Mouse (Mus musculus) spleen, embryonic (tissue): ENCODE results near the gene Cebpb.

Source experiments
- CTCF ChIA-PET: fragments of 350-600 bp; sonication (Branson Sonifier 250); formaldehyde crosslinking; loops from one replicate; lab custom pipeline; 2022; lab: Charles Lee

Gene Cebpb

DNA sequence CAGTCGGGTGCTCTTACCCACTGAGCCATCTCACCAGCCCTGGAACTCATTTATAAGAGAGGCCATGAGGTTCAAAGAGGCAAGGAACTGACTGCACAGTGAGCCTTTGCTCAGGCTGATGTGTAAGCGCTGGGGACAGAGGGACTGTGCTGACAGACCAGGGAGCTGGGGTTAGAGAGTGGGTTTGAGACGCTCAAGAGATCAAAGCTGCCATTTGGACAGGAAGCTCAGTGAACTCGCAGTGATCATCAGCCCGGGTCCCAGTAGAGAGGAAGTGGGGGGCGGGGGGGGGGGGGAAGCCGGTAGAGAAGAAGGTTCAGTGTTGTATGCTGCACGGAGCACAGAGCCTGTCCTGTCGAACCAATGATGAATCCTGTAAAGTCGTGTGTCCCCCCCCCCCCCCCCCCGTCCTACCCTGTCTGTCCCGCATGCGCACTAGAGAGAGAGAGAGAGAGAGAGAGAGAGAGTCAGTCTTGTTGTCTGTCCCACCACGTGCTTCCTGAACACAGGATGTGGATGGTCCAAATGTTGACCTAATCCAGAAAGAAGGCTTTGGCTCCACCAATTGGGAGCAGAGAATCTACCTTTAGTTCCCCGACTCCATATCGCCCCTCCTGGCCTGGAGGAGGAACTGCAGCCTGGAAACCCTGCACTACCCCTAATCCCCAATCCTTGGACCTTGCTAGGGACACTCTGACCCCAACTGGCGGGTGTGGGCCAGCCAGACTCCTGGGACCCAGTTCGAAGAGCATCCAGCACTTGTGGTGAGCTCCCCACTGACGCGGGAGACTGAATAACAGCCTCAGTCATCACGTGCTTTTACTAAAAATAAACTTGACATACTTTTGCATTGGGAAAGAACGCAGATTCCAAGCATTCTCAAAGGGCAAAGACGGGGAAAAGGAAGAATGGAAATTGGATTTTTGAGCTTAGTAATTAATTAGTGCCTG lies 24.4 kb downstream of the Cebpb start:
- CTCF ChIA-PET = interaction anchor here (0.6 to 1.7 kb wide), 3 partner anchors 11 to 64 kb away, joined by 4 to 6 read pairs (median 4); no protein-coding TSS in a partner anchor

DNA sequence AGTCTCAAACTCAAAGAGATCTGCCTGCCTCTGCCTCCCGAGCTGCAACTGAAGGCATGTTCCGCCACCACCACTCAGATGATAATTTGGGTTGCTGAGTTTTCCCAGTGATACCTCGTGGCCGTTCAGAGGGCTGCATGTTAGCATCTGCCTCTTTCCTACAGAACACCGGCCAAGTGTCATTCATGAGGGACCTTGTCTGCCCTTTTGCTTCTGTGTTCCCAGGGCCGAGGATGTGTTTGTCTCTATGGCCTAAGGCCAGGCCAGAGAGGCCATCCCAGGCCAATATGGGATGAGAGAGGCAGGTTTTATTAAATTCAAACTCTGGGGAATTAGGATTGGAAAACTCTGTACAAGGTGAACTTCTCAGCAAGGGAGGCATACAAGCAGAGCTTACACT lies 25.6 kb downstream of the Cebpb start:
- CTCF ChIA-PET = interaction anchor here (0.6 to 1.7 kb wide), 2 partner anchors 12 to 63 kb away, joined by 4 read pairs; no protein-coding TSS in a partner anchor

DNA sequence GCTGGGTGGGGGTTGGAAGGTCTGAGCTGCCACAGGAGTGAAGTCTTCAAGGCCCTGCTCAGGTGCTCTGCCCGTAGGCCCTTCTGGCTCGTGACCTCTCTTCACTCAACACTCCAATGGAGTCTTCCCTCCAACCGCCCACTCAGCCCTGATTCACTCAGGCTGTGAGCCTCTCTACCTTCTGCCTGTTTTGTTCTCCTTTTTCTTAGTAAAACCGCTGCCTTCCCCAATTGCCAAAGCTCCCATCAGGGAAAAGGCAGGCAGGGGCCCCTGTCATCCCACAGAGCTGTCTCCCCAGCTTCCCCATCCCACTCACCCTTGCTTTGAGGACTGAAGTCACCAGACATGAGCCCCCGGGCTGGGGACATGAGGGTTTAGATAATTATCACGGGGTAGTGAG lies 26.3 kb downstream of the Cebpb start:
- CTCF ChIA-PET = interaction anchor here (1.7 kb wide), 1 partner anchor 13 kb away, joined by 4 read pairs; no protein-coding TSS in a partner anchor

DNA sequence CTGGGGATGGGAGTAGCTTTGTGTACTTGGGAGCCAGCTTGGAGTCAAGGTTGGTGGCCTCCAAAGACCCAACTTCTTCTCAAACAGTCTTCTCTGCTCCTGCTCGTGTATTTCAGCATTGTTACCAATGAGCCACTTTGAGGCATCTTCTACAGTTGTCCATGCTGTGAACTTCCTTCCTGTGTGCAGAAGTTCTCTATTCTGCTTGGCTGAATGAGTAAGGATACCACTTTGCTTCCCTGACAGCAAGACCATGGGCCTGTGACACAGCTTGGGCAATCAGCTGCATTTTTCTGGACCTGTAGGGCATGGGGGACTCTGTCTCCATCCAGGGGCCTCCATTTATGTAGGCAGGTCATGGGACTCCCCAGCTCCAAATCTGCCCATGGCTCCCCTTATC lies 28.5 kb downstream of the Cebpb start:
- CTCF ChIA-PET = no interaction called here

DNA sequence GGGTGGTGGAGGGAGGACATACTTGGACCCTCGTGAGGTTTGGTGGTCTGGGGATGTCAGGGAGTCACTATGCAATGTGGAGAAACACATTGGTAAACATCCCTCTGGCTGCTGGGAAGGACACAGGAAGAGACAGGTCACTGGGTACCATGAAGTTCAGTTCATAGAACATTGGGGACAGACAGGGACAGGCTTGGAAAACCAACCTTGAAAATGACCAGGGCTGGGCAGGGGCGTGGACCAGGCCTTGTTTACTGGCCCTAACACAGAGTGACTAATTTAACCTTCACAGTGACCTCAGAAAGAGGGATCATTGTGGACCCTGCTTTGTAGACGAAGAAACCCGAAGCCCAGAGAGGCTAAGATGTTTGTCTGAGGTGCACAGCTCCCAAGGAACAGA lies 30.8 kb downstream of the Cebpb start:
- CTCF ChIA-PET = no interaction called here

DNA sequence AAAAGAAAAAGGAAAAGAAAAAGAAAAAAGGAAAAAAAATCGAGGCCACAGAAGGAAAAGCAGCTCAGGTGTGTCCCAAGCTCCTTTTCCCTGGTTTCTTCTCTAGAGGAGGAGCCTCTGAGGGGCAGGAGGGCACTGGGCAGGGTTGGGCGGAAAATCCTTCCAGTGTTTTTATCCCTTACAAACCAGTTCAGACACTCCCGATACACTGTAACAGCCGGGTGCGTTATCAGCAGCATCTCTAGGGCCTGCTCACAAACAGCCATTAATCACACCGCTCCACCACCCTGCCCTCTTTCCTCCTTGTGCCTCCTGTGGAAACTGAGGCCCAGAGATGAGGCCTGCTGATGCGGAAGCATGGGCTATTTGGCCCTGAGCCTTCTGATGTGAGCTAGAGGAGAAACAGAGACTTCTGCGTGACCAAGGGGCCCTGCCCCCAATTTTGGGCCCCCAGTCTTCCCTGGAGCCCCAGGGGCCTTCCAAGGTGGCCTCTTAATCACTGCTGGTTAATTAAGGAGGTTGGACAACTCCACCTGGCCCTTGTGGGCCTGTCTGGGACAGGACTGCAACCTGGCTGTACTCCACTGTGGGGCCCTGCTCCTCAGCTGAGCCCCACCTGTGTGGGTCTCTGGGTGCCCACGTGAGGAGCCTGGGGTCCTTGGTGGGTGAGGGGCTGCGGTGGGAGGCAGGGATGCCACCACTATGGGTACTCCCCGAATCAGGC lies 32.6 kb downstream of the Cebpb start:
- CTCF ChIA-PET = no interaction called here

DNA sequence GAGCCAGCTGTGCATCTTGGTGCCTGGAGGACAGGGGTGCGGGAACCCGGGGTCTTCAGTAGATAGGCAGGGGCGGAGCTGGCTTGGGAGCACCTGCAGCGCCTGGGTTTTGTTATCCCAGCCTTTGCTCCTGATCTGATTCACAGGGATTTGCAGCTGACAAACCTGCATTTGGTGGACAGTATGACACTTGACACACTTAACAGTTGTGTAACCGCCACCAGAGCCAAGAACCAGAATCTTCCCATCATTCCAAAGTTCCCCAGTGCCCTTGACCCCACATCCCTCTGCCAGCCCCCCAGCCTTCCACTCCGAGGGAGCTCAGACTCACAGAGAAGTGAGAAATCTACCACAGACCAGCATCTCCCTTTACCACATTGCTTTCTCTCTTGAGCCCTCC lies 33.8 kb downstream of the Cebpb start:
- CTCF ChIA-PET = no interaction called here

DNA sequence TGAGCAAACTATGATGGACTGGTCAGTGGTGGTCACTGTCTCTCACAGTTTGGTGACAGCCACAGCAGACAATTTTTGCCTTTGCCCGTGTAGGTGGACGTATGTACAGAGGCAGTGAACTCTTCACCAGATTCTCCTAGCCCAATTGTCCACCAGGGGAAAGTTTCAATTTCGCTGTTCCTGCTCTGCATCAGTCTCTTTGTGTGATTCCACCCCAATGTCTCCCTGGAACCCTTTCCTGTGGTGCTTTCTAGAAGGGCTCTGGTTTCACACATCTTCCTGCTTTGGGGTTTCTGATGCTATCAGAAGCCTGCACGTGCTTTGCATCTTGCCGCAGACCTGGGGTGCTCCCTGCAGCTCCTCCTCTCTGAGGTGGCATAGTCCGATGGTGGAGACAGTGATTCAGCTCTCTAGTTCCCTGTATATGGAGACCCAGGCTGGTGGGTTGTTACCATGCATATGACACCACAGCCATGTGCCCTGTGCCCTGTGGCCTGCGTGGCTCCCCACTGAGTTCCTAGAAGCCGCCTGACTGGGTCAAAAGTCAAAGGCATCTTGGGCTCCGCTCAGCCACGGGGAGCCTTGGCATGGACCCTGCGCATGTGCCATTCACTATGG lies 35.0 kb downstream of the Cebpb start:
- CTCF ChIA-PET = no interaction called here

DNA sequence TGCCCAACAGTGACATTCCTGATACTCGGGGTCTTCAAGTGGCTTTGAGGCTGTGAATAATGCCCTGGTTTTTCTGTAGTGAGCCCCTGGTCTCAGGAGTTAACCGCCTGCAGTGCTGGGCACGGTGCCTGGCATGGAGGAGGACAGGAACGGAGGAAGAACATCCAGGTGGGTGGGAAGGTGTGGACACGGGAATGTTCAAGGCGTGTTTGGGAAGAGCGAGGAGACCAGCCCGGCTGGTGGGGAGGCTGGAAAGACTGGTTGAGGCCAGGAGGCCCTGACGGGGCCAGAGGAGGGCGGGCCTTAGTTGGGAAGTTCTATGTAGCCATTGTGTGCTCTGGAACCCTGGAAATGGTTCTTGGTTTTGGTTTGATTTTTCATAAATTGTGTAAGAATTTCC lies 37.2 kb downstream of the Cebpb start:
- CTCF ChIA-PET = no interaction called here

DNA sequence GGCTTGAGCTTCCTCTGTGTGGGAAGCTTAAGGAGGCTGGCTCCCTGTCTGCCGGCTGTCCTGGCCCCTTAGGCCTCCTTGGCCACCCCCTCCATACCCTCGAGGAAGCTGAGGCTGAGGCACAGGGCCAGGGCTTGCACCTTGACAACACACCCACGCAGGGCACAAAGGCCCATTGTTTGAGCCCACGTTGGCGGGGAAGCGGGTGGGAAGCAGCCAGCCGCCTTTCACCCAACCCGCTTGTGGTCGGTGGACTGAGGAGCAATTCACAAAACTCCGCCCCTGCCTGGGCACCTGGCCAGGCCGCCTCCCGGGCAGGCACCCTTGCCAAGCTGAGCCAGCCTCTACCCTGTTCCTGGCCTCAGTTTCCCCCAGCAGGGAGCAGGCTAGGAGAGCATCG lies 38.4 kb downstream of the Cebpb start:
- CTCF ChIA-PET = interaction anchor here (0.6 kb wide), 1 partner anchor 272 kb away, joined by 3 read pairs; no protein-coding TSS in a partner anchor

DNA sequence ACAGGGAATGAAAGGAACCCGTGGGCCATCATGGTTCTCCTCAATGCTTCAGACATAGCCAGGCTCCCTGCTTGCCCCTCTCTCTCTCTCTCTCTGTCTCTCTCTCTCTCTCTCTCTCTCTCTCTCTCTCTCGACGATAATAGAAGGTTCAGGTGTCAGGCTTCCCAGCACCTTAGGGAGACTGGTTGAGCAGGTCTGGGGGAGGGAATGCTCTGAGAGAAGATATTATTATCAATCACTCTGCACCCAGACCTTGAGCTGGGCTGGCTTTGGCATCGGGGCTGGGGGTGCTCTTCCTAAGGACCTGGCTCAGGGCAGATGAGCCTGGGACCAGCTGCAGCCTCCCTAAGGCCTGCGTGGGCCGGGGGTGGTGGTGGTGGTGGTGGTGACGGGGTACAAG lies 41.3 kb downstream of the Cebpb start:
- CTCF ChIA-PET = no interaction called here

DNA sequence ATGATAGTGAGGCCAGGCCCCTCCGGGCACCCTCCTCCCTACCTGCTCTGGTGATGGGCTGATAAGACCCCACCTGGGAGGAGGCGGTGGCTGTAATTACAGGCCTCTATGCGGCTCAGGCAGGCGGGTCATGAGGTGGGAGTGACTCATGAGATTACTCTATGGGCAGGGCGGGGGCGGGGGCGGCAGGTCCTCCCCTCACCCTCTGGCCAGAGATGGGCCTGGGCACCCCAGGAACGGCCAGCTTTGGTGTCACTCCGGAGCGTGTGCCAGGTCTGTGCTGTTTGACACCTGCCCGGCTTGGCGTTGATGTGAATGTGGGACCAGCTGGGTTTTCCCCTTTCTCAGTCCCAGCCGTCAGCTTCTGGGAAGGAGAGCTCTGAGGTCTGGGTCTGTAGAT lies 42.4 kb downstream of the Cebpb start:
- CTCF ChIA-PET = no interaction called here

DNA sequence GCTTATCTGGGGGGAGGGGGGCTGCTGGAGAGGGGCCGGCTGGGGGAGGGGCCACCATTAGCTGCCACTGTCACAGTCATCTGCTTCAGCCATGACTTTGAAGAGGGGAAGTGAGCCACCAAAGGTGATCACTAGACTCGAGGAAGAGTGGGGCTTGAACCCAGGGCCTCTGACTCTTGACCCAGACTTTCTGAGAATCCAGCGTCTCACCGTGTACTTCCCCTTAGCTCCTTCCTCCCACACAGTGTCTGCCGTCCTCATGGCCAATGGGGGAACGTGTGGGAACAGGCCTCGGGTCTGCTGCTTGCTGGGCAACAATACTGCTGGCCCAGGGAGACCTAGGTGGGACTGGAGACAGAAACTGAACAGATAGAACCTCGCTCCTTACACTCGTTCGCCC lies 46.1 kb downstream of the Cebpb start:
- CTCF ChIA-PET = interaction anchor here (0.7 kb wide), 1 partner anchor 37 kb away, joined by 3 read pairs; no protein-coding TSS in a partner anchor

DNA sequence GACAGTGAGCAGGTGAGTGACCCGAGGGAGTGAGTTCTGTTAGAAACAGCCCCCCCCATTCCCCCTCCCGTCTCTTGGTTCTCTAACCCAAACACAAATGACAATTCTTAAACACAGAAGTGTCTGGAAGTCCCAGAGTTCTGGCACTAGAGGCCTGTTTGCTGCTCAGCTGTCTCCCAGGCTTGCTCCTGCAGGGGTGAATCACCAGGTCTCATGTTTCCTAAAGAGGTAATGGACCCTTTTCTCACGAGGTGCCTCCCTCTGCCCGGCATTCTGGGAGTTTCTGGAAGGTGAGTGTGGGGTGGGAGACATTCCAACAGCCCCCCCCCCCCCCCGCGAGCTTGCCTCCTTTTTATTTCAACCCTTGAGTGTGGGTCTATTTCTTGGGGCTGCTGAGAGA lies 50.3 kb downstream of the Cebpb start:
- CTCF ChIA-PET = no interaction called here
